Mouse (Mus musculus): Measurements from ENCODE around the gene Ctdspl. TPM values are rescaled to one million over a fixed set of nuclear protein-coding genes. Genes with fewer than 3 reads are reported as not detected.

The Ctdspl gene
- total RNA-seq, 2 experiments from 2014 or later: 34.4 to 38.3 TPM

- no peak for DNase-seq (ENCODE audit: low spot score in 2 of 2)
- intact Hi-C loops (cut with DNase I): loop anchor here (5.0 kb wide), 1 partner anchor 34 kb away; no protein-coding TSS in a partner anchor
Measured at GRCm38 (mm10) chr9:119035836-119036235, 109.6 kb downstream of the Ctdspl start.

- peak in 1 of 2 experiments; percentile 40 for DNase-seq (ENCODE audit: low spot score in 2 of 2)
- intact Hi-C loops (cut with DNase I): loop anchor here (5.0 kb wide), 1 partner anchor 35 kb away; no protein-coding TSS in a partner anchor
Measured at GRCm38 (mm10) chr9:119037076-119037730, 111.0 kb downstream of the Ctdspl start.

GRCm38 (mm10) chr9:119038574-119038973, 112.3 kb downstream of the Ctdspl start:
- no peak for DNase-seq (ENCODE audit: low spot score in 2 of 2)
- intact Hi-C loops (cut with DNase I): loop anchor here (5.0 kb wide), 1 partner anchor 36 kb away; no protein-coding TSS in a partner anchor

- intact Hi-C loops (cut with DNase I): no loop called here
- no peak for DNase-seq (ENCODE audit: low spot score in 2 of 2)
Measured at GRCm38 (mm10) chr9:119040101-119040775, 114.0 kb downstream of the Ctdspl start.

GRCm38 (mm10) chr9:119048182-119048903, 122.1 kb downstream of the Ctdspl start:
- DNase-seq (ENCODE audit: low spot score in 2 of 2): no peak
- intact Hi-C loops (cut with DNase I): no loop called here

GRCm38 (mm10) chr9:119051158-119051557, 124.9 kb downstream of the Ctdspl start:
- intact Hi-C loops (cut with DNase I): no loop called here
- no peak for DNase-seq (ENCODE audit: low spot score in 2 of 2)

GRCm38 (mm10) chr9:119052154-119052944, 126.1 kb downstream of the Ctdspl start, which contains the start of gene Vill:
Gene Vill, plus strand, starts transcription at chr9:119052778.
- DNase-seq (ENCODE audit: low spot score in 2 of 2): no peak
- intact Hi-C loops (cut with DNase I): no loop called here

GRCm38 (mm10) chr9:119053964-119054576, 127.8 kb downstream of the Ctdspl start:
- intact Hi-C loops (cut with DNase I): no loop called here
- DNase-seq (ENCODE audit: low spot score in 2 of 2): no peak

GRCm38 (mm10) chr9:119055336-119055735, 129.1 kb downstream of the Ctdspl start:
- intact Hi-C loops (cut with DNase I): no loop called here
- DNase-seq (ENCODE audit: low spot score in 2 of 2): no peak

GRCm38 (mm10) chr9:119058245-119058644, 132.0 kb downstream of the Ctdspl start:
- intact Hi-C loops (cut with DNase I): no loop called here
- DNase-seq (ENCODE audit: low spot score in 2 of 2): no peak

GRCm38 (mm10) chr9:119060701-119061100, 134.4 kb downstream of the Ctdspl start:
- intact Hi-C loops (cut with DNase I): loop anchor here (10.0 kb wide), 1 partner anchor 466 kb away; no protein-coding TSS in a partner anchor

GRCm38 (mm10) chr9:119063036-119063644, 136.9 kb downstream of the Ctdspl start:
- intact Hi-C loops (cut with DNase I): loop anchor here (10.0 kb wide), 1 partner anchor 468 kb away; no protein-coding TSS in a partner anchor

More at GRCm38 (mm10) chr9:119060701-119061100, 134.4 kb downstream of the Ctdspl start:
- DNase-seq (ENCODE audit: low spot score in 2 of 2): no peak

GRCm38 (mm10) chr9:119064296-119064695, 138.0 kb downstream of the Ctdspl start:
- intact Hi-C loops (cut with DNase I): loop anchor here (10.0 kb wide), 1 partner anchor 469 kb away; no protein-coding TSS in a partner anchor

More at GRCm38 (mm10) chr9:119063036-119063644, 136.9 kb downstream of the Ctdspl start:
- no peak for DNase-seq (ENCODE audit: low spot score in 2 of 2)

GRCm38 (mm10) chr9:119067601-119068000, 141.3 kb downstream of the Ctdspl start:
- intact Hi-C loops (cut with DNase I): loop anchor here (1.0 to 10.0 kb wide), 2 partner anchors 147 to 473 kb away; no protein-coding TSS in a partner anchor
- DNase-seq (ENCODE audit: low spot score in 2 of 2): peak; percentile 77 to 81

More at GRCm38 (mm10) chr9:119064296-119064695, 138.0 kb downstream of the Ctdspl start:
- no peak for DNase-seq (ENCODE audit: low spot score in 2 of 2)

- DNase-seq (ENCODE audit: low spot score in 2 of 2): no peak
- intact Hi-C loops (cut with DNase I): loop anchor here (10.0 kb wide), 1 partner anchor 473 kb away; no protein-coding TSS in a partner anchor
Measured at GRCm38 (mm10) chr9:119068266-119068665, 142.0 kb downstream of the Ctdspl start.

- intact Hi-C loops (cut with DNase I): no loop called here
- DNase-seq (ENCODE audit: low spot score in 2 of 2): no peak
Measured at GRCm38 (mm10) chr9:119070173-119070825, 144.0 kb downstream of the Ctdspl start.

- no peak for DNase-seq (ENCODE audit: low spot score in 2 of 2)
- intact Hi-C loops (cut with DNase I): no loop called here
Measured at GRCm38 (mm10) chr9:119071786-119072185, 145.5 kb downstream of the Ctdspl start.

All from left cerebral cortex, postnatal 36 days (tissue).